Mouse (Mus musculus) heart, embryonic 11.5 days (tissue): ENCODE results near the gene Nek4. TPM values are rescaled to one million over a fixed set of nuclear protein-coding genes. Genes with fewer than 3 reads are reported as not detected.

ENCODE experiments used
- ATAC-seq: fragments of 200-750 bp; cut with Nextera tagmentation; replicated peaks from 2 replicates; pipeline ENCODE4 v1.8.0; 2017; ENCODE audit warnings: moderate library complexity; ENCODE audit not compliant: insufficient number of reproducible peaks, low FRiP score, low TSS enrichment
- H3K27ac ChIP-seq: fragments of 300-500 bp; sonication (generic); 2 replicates; pipeline ENCODE4 v1.5.1; 2014; ENCODE audit warnings: mild to moderate bottlenecking, low read depth, low read length
- H3K27me3 ChIP-seq: fragments of 300-500 bp; sonication (generic); 2 replicates; pipeline ENCODE4 v1.6.1; 2014; ENCODE audit warnings: mild to moderate bottlenecking, low read length, mixed read lengths; ENCODE audit not compliant: control insufficient read depth, insufficient read depth
- H3K36me3 ChIP-seq: fragments of 300-500 bp; sonication (generic); 2 replicates; pipeline ENCODE4 v1.6.1; 2014; ENCODE audit warnings: mild to moderate bottlenecking, low read length, moderate library complexity, mixed read lengths; ENCODE audit not compliant: control insufficient read depth, insufficient read depth
- H3K4me1 ChIP-seq: fragments of 300-500 bp; sonication (generic); 2 replicates; pipeline ENCODE4 v1.6.1; 2014; ENCODE audit warnings: low read length; ENCODE audit not compliant: control insufficient read depth, insufficient read depth
- H3K4me2 ChIP-seq: fragments of 300-500 bp; sonication (generic); 2 replicates; pipeline ENCODE4 v1.6.1; 2014; ENCODE audit warnings: mild to moderate bottlenecking, moderate library complexity
- H3K4me3 ChIP-seq: fragments of 300-500 bp; sonication (generic); 2 replicates; pipeline ENCODE4 v1.5.1; 2014; ENCODE audit warnings: low read depth, low read length
- H3K9ac ChIP-seq: fragments of 300-500 bp; sonication (generic); 2 replicates; pipeline ENCODE4 v1.6.1; 2014; ENCODE audit warnings: mild to moderate bottlenecking, low read depth, low read length, moderate library complexity
- H3K9me3 ChIP-seq: fragments of 300-500 bp; sonication (generic); replicated peaks from 2 replicates; pipeline ENCODE4 v1.6.1; 2016; ENCODE audit warnings: low read length; ENCODE audit not compliant: control insufficient read depth
- WGBS: fragments of 180-500 bp; shearing (Covaris S2); extraction: QIAGEN DNeasy Blood & Tissue Kit; methylation state at CpG from one replicate; pipeline ENCODE4 v1.1.7; 2014; ENCODE audit not compliant: insufficient replicate concordance; 5-methylcytosine and 5-hydroxymethylcytosine counted together
- polyA plus RNA-seq: library from polyadenylated mRNA; unstranded; fragments of >200 nt; fragmentation: Nextera tagmentation; extraction: Ambion mirVana; gene quantifications from 2 replicates; pipeline ENCODE4 v1.2.1, GENCODE M21; 2014

The Nek4 gene
- polyA plus RNA-seq, 1 experiment from 2014 or later, result 4.4 TPM

- H3K4me1 ChIP-seq, result no peaks in the 10 kb centered on the region
- H3K9me3 ChIP-seq, result no peaks in the 10 kb centered on the region
- no peak for ATAC-seq
- WGBS, result 60% methylated on average over 11 of the region's 11 CpGs
- H3K4me2 ChIP-seq, result no peak overlapping the region
- no peak overlapping the region for H3K4me3 ChIP-seq
- no peak overlapping the region for H3K27ac ChIP-seq
- H3K9ac ChIP-seq, result no peak overlapping the region
- no peaks in the 10 kb centered on the region for H3K36me3 ChIP-seq
- H3K27me3 ChIP-seq, result no peaks in the 10 kb centered on the region
Measured at GRCm38 (mm10) chr14:30943860-30944674, 7.1 kb upstream of the Nek4 start.

GRCm38 (mm10) chr14:30944745-30945144, 6.4 kb upstream of the Nek4 start:
- no peak overlapping the region for H3K4me3 ChIP-seq
- no peak for ATAC-seq
- no peak overlapping the region for H3K4me2 ChIP-seq
- no peaks in the 10 kb centered on the region for H3K4me1 ChIP-seq
- H3K9ac ChIP-seq, result no peak overlapping the region
- H3K27ac ChIP-seq, result no peak overlapping the region
- no peaks in the 10 kb centered on the region for H3K36me3 ChIP-seq
- no peaks in the 10 kb centered on the region for H3K9me3 ChIP-seq
- no peaks in the 10 kb centered on the region for H3K27me3 ChIP-seq
- 79% methylated on average over 2 of the region's 2 CpGs for WGBS

- 95% methylated on average over 10 of the region's 10 CpGs for WGBS
- Histone ChIP-seq H3K9me3 (no peaks in the 10 kb centered on the region), H3K4me3 (no peak overlapping the region), H3K27me3 (no peaks in the 10 kb centered on the region), H3K4me2 (no peak overlapping the region), H3K36me3 (no peaks in the 10 kb centered on the region), H3K27ac (no peak overlapping the region), H3K9ac (no peak overlapping the region), H3K4me1 (peaks cover 2% of the 10 kb centered on the region; the same call in 1 of the 2 replicates)
- ATAC-seq, result no peak
Measured at GRCm38 (mm10) chr14:30949986-30950385, 1.2 kb upstream of the Nek4 start.

GRCm38 (mm10) chr14:30958517-30958916, 7.3 kb downstream of the Nek4 start:
- no peak for ATAC-seq
- Histone ChIP-seq H3K4me1 (no peaks in the 10 kb centered on the region), H3K4me2 (no peak overlapping the region), H3K4me3 (no peak overlapping the region), H3K36me3 (no peaks in the 10 kb centered on the region), H3K9me3 (no peaks in the 10 kb centered on the region), H3K27me3 (no peaks in the 10 kb centered on the region), H3K27ac (no peak overlapping the region), H3K9ac (no peak overlapping the region)
- 69% methylated on average over 2 of the region's 2 CpGs for WGBS

GRCm38 (mm10) chr14:30959031-30959430, 7.9 kb downstream of the Nek4 start:
- ATAC-seq, result no peak

GRCm38 (mm10) chr14:30960366-30960765, 9.2 kb downstream of the Nek4 start:
- no peaks in the 10 kb centered on the region for H3K27me3 ChIP-seq
- no peak overlapping the region for H3K4me2 ChIP-seq
- 85% methylated on average over 1 of the region's 1 CpGs for WGBS
- no peak overlapping the region for H3K27ac ChIP-seq
- H3K4me1 ChIP-seq, result no peaks in the 10 kb centered on the region
- no peaks in the 10 kb centered on the region for H3K36me3 ChIP-seq
- no peak overlapping the region for H3K4me3 ChIP-seq
- ATAC-seq, result no peak
- no peak overlapping the region for H3K9ac ChIP-seq
- H3K9me3 ChIP-seq, result no peaks in the 10 kb centered on the region

More at GRCm38 (mm10) chr14:30959031-30959430, 7.9 kb downstream of the Nek4 start:
- no peaks in the 10 kb centered on the region for H3K4me1 ChIP-seq
- no peak overlapping the region for H3K9ac ChIP-seq
- no peak overlapping the region for H3K4me3 ChIP-seq
- 81% methylated on average over 4 of the region's 4 CpGs for WGBS
- H3K9me3 ChIP-seq, result no peaks in the 10 kb centered on the region
- no peaks in the 10 kb centered on the region for H3K27me3 ChIP-seq
- H3K4me2 ChIP-seq, result no peak overlapping the region
- no peak overlapping the region for H3K27ac ChIP-seq
- H3K36me3 ChIP-seq, result no peaks in the 10 kb centered on the region

- 69% methylated on average over 6 of the region's 6 CpGs for WGBS
- Histone ChIP-seq H3K9me3 (no peaks in the 10 kb centered on the region), H3K27ac (no peak overlapping the region), H3K9ac (no peak overlapping the region), H3K4me1 (no peaks in the 10 kb centered on the region), H3K36me3 (no peaks in the 10 kb centered on the region), H3K4me2 (no peak overlapping the region), H3K4me3 (no peak overlapping the region), H3K27me3 (no peaks in the 10 kb centered on the region)
- no peak for ATAC-seq
Measured at GRCm38 (mm10) chr14:30974204-30974603, 23.0 kb downstream of the Nek4 start.

GRCm38 (mm10) chr14:30976222-30976621, 25.0 kb downstream of the Nek4 start:
- H3K4me2 ChIP-seq, result no peak overlapping the region
- ATAC-seq, result no peak
- H3K4me3 ChIP-seq, result no peak overlapping the region
- 77% methylated on average over 3 of the region's 3 CpGs for WGBS
- H3K27me3 ChIP-seq, result no peaks in the 10 kb centered on the region
- H3K27ac ChIP-seq, result no peak overlapping the region
- no peaks in the 10 kb centered on the region for H3K9me3 ChIP-seq
- no peak overlapping the region for H3K9ac ChIP-seq
- no peaks in the 10 kb centered on the region for H3K4me1 ChIP-seq
- 0 out of 2 replicates have a peak, but pooled peaks cover 2% of the 10 kb centered on the region for H3K36me3 ChIP-seq

- no peak for ATAC-seq
- H3K4me3 ChIP-seq, result no peak overlapping the region
Measured at GRCm38 (mm10) chr14:30996417-30996816, 45.2 kb downstream of the Nek4 start.

More at GRCm38 (mm10) chr14:30996417-30996816, 45.2 kb downstream of the Nek4 start:
- H3K9me3 ChIP-seq, result no peaks in the 10 kb centered on the region
- H3K4me1 ChIP-seq, result 0 out of 2 replicates have a peak, but pooled peaks cover 6% of the 10 kb centered on the region
- no peaks in the 10 kb centered on the region for H3K27me3 ChIP-seq
- no peak overlapping the region for H3K4me2 ChIP-seq
- 0 out of 2 replicates have a peak, but pooled peaks cover 2% of the 10 kb centered on the region for H3K36me3 ChIP-seq
- H3K9ac ChIP-seq, result 0 out of 2 replicates have a peak overlapping the region, but pooled peaks have one; percentile 16
- no peak overlapping the region for H3K27ac ChIP-seq
